Mouse (Mus musculus) lung, postnatal 25 days (tissue): ENCODE results near the gene Gria2.

Experiments used
- DNase-seq: peaks from one replicate; pipeline ENCODE4 v3.0.0; 2022; ENCODE audit warnings: low spot score

The Gria2 gene

GRCm38 (mm10) chr3:80802596-80803081, at the start of gene Gria2:
Gria2 (minus strand) TSS chr3:80802835.
- DNase-seq, result no peak

DNA sequence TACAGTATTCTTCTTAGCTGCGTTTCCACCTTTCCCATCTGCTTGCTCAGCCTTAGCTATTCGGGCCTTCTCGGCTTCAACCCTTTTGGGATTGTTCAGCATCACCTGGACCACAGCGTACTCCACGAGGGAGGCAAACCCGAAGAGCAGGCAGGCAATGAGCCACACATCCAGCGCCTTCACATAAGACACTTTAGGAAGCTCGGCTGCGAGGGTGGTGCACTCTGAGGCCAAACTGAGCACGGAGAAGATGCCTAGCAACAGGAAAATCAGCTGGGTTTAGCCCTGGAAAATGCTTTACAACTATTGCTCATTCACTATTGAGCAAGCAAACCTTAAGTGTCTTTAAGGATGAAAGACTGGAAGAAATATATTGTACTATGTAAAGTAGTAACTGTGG, 48.3 kb upstream of the Gria2 start:
- no peak for DNase-seq

DNA sequence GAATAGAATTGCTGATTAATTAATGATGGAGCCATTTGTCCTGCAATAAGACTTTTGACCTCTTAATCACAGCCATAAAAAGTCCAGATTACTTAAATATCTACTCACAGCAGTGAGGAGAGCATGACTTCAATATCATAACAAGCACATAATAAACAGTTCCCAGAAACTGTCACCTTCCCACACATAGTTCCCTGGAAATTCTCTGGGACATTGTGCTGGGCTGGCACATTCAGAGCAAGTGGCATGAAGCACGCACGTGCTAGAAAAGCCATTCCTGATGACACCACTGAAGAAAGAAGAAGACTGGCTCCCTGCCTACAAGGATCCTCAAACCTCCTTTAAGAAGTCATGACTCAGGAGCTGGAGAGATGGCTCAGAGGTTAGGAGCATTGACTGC, 43.0 kb upstream of the Gria2 start:
- no peak for DNase-seq

- DNase-seq, result no peak
These were observed 37.2 kb upstream of the Gria2 start for GRCm38 (mm10) chr3:80839845-80840244.

- DNase-seq, result no peak
These were observed 34.9 kb upstream of the Gria2 start for GRCm38 (mm10) chr3:80837583-80837982.

DNA sequence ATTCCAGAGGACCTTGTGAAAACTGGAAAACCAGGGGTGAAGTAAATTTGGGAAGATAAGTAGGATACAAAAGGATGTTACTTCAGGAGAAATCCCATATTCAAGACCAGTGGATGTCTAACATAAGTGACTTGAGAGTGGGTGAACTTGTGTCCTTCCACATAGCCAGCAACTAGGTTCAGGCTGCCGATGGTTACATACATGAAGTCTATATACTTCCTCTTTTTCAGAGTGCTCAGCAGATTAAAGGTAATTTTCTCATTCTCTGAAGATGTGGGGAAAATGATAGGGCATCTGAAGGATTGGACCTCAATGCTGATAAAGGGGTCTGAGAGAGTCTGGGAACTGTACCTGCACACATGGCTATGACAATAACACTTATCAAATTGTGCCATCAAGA, 21.3 kb upstream of the Gria2 start:
- no peak for DNase-seq

DNA sequence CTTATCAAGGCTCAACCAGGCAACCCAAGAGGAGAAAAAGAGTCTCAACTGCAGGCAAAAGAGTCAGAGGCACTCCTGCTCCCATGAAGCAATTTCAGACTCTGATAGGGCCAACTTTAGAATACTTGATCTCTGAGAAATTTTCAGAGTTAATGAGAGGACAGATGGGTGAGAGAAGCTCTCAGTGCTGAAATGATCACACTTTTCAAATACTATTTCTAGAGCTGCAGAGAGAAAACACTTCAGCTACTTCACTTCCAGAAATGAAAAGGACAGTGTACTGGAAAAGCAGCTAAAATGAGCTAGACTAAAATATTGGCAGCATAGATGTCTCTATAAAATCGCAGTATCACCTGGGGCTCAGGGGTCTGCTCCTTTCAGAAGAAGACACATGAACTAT, 16.0 kb upstream of the Gria2 start:
- no peak for DNase-seq

DNA sequence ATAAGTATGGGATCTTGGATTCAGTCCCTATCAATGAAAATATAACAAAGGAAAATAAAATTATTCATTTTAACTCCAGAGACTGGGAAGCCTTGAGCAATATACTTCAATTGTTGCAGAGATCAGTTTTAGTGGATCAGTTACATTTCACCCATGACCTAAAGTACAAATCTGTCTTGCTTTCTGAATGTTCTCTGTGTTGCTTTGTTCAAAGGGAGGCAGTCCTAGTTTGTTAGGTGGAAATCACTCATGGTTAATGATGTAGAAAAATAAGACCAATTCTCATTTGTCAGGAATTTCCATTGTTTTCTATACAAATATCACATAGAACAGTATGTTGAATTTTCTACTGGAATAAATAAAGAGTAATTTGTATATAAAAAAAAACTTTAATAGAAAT, 11.1 kb upstream of the Gria2 start:
- no peak for DNase-seq

GRCm38 (mm10) chr3:80812237-80812636, 9.6 kb upstream of the Gria2 start:
- DNase-seq, result no peak

GRCm38 (mm10) chr3:80805327-80805726, 2.7 kb upstream of the Gria2 start:
- no peak for DNase-seq

DNA sequence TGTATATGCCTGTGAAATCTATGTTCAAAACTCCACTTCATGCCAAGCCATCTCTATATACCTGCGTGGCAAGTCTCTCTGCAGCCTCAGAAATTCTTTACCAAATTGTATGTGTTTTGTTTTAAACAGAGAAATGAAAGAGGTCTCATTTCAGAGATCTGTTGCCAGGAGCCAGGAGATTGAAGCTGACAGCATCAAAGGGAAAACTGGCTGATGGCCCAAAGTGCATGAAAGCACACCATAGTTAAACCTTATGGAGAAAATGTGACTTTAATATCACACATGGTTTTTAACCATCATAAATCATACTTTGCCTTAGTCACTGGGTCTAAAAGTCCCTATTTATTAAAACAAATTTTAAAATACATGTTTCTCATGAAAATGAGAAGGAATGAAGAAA, 1.2 kb upstream of the Gria2 start:
- no peak for DNase-seq

GRCm38 (mm10) chr3:80803211-80803610, 576 bp upstream of the Gria2 start:
- no peak for DNase-seq

DNA sequence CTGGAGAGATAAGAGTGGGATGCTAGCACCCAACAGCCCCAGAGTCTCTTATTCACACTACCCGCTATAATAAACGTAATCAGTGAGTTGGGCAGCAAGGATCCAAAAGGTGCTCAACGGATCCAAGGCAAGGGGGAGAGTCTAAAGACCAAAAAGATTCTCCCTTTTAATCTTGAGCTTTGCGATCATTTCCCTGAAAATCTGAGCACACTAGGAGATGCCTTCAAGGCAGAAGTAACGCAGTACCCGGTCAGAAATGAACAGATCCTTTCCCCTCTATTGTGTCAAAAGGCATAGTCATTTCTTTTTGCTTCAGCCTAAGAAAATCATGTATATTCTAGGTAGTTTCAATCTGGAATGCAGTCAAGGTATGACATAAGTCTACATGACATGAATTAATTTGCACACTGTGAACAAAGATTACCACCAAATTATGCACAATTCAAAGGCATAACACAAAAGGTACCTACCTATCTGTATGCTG, 766 bp downstream of the Gria2 start:
- no peak for DNase-seq

GRCm38 (mm10) chr3:80800995-80801826, 1.4 kb downstream of the Gria2 start:
- no peak for DNase-seq

- no peak for DNase-seq
These were observed 2.2 kb downstream of the Gria2 start for GRCm38 (mm10) chr3:80800299-80800994.

DNA sequence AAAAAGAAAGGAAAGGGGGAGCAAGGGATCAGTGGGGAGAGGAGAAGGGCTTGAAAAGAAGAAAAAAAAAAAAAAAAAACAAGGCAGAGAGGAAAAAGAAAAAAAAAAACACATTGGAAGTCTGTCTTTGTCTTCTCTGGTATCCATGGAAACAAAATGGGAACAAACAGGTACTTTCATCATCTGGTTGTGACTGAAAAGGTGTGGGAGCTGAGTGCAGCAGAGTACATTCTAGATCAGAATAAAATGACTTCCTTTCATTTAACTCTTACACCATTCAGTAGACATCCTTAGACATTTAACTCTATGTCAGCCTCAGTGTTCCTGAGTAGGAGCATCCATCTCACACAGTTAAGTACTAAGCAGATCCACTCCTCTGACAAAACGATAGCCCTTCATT, 4.7 kb downstream of the Gria2 start:
- no peak for DNase-seq

DNA sequence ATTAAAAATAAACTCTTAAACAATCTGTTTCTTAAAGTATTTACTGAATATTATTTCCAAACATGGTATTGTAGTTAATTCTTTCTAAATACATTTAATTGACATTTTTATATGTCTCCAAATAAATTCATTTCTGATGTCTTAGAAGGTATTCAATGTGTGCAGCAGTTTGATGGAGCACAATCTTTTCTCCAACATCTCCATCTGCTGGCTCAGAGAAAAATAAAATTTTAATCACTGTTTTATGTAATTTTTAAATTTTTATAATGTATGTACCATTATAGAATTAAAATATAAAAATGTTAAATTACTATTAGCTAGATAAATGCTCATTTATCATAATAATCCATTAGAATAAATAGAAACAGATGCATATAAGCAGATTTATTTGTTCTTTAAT, 5.9 kb downstream of the Gria2 start:
- DNase-seq, result no peak

- no peak for DNase-seq
These were observed 7.4 kb downstream of the Gria2 start for GRCm38 (mm10) chr3:80795284-80795683.

DNA sequence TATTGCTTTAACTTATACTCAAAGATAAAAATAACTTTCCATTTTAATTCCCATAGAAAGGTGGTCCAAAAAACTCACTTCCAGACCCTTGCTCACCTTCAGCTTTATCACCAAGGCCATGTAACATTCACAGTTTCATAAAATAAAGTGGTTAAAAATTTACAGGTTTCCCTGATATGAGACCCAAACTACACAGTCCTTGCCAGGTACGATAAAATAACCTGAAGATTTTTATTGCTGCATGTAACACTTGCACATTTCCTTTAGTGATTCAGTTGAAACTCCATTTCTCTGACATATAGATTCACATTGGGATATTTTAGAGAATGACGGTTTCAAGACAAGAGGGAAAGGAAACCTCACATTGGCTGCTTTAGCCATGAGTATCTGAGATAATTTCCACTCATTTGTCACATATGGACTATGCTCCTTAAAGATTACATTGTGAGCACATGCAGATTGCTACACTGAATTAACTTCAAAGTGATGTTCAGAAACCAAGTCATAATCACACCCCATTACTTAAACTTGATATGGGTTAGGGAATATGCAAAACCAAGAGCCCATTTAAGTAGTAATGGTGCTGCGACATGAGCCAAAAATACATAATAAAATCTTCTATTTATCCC, 15.4 kb downstream of the Gria2 start:
- no peak for DNase-seq

GRCm38 (mm10) chr3:80781144-80781530, 21.5 kb downstream of the Gria2 start:
- DNase-seq, result no peak

GRCm38 (mm10) chr3:80780383-80781143, 22.1 kb downstream of the Gria2 start:
- no peak for DNase-seq

GRCm38 (mm10) chr3:80776628-80777027, 26.0 kb downstream of the Gria2 start:
- DNase-seq, result no peak
